In genomic region chr10:12019159-12019779, GRCm38 (mm10) we compare ENCODE assay signal across 7 mouse cellular contexts.
DNase-seq lines count a peak whose midpoint lies in the region; ATAC-seq lines count a peak whose summit lies in the region.

No protein-coding gene starts in this region.

- DNase-seq in adrenal gland, postnatal 14 days, result peak; percentile 30
- peak; percentile 89 for DNase-seq in cerebellum, adult 9-10 months
- peak; percentile 93 for DNase-seq in heart, adult 11 months
- DNase-seq in layer of hippocampus, postnatal 36 days, result peak; percentile 21 to 25
- DNase-seq in thymus, postnatal 36 days, result no peak
- no peak for DNase-seq in kidney, adult 8-10 months

- no peak for ATAC-seq in activated CD4-positive, CD25-positive, alpha-beta regulatory T cell, adult 4 months

Comparison
In these comparisons a context has a peak if more than half of its experiments do, and no peak if none do; other contexts are left out.
1. DNase-seq: peak in adrenal gland, postnatal 14 days (single experiment), cerebellum, adult 9-10 months (single experiment), heart, adult 11 months (single experiment) and layer of hippocampus, postnatal 36 days (2 of 2); none in thymus, postnatal 36 days (0 of 2) and kidney, adult 8-10 months (0 of 2).